Mouse (Mus musculus) effector memory CD4-positive, alpha-beta T cell, adult 7 months (primary cell): ENCODE results near the gene Adap1. TPM values are rescaled to one million over a fixed set of nuclear protein-coding genes. Genes with fewer than 3 reads are reported as not detected.

Experiments
- polyA plus RNA-seq: library from polyadenylated mRNA; unstranded; fragments of 100-300 nt; shearing (Covaris generic); gene quantifications from one replicate; pipeline ENCODE4 v1.2.1, GENCODE M21; 2017

Gene Adap1
- 23.8 TPM for polyA plus RNA-seq

DNA sequence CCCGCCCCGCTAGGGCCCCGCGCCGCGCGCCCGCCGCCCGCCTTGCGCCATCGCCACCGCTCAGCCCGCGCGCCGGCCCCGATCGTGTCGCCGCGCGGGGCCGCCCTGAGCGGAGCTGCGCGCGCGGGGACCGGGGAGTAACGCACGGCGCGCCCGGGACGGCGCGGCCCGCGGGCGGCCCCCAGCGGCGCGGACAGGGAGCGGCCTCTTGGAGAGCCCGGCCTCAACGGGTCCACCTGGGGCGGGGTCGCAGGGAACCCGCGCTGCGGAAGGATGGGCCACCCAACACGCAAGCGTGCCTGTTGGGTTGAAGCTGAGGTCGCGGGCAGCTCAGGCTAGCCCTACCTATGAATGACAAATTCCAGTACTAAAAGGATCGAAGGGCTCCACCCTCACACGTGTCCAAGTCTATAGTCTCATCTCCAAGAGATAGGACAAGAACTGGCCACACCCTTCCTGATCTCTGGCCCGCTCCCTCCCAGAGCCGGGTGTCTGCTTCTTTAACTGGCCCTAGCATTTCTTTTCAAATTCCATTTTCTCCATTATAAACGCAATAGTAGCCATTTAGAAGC, at the start of gene Adap1:
TSS of gene Adap1 (minus strand) at position 228 of the 572 bp plus-strand sequence.

GRCm38 (mm10) chr5:139352317-139352716, 26.9 kb upstream of the Adap1 start, which contains the start of gene Cyp2w1:
Cyp2w1 (plus strand) TSS chr5:139352617.

DNA sequence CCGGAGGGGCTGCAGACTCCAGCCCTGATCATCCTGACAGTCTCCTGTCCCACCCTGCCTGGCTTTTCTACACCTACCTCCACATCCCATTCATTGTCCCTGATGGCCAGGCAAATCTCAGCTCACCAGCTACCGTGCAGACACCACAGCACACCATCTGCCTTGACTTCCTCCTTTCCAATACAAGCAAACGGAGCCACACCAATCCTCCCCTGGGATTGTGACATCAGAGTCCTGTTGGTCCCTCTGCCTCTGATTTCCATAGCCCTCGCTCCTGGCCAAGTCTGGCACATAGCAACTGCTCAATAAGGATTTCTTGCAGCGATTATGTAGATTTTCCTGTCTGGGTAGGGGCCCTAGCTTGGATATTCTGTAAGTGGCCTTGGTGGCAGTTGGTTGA, 25.7 kb upstream of the Adap1 start, which contains the start of gene Cox19:
TSS of gene Cox19 (minus strand) at position 285 of the 400 bp plus-strand sequence.

DNA sequence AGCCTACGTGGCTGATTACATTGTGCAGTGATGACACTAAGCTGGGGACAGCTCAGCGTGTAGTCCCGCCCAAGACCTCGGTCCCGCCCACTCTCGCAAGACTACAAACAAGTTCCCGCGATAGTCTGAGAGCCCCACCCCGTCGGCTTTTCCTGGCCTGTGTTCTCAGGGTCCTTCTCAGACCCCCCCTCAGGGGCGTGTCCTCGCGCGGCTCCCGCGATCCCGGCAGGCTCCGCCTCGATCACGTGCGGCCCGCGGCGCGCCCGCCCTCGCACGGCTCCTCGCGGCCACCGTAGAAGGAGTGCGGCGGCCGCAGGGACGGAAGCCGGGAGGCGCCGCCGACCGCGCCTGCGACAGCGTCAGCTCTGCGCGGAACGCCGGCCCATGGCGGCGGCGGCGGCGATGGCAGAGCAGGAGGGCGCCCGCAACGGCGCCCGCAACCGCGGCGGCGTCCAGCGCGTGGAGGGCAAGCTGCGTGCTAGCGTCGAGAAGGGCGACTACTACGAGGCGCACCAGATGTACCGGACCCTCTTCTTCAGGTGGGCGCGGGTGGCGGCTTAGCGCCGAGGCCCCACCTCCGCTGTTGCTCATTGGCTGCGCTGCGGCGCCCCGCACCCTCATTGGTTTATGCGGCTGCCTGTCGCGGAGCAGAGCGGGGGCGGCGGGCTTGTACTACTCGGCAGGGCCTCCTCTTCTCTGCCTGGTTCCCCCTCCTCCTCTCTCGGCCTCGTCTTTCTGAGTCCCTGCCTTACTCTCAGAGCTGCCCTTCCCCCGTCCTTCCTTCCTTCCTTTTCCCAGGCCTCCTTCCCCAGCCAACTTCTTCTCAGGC, 73.1 kb downstream of the Adap1 start, which contains the start of gene Get4:
TSS of gene Get4 (plus strand) at position 244 of the 829 bp plus-strand sequence.

Other genes with a start within 250 kb of the Adap1 start
- 0.78 TPM for gene Prkar1b, start 175.6 kb downstream of the Adap1 start, polyA plus RNA-seq
- 3.3 TPM for gene Dnaaf5, start 175.4 kb downstream of the Adap1 start, polyA plus RNA-seq
- gene Sun1, start 125.0 kb downstream of the Adap1 start, polyA plus RNA-seq, result 37.5 TPM
- 85.9 TPM for gene Get4, start 73.3 kb downstream of the Adap1 start, polyA plus RNA-seq
- 20.3 TPM for gene Cox19, start 25.8 kb upstream of the Adap1 start, polyA plus RNA-seq
- not detected for gene Cyp2w1, start 27.0 kb upstream of the Adap1 start, polyA plus RNA-seq
- 21.2 TPM for gene Gpr146, start 52.1 kb upstream of the Adap1 start, polyA plus RNA-seq
- gene C130050O18Rik, start 79.7 kb upstream of the Adap1 start, polyA plus RNA-seq, result not detected
- gene Gper1, start 97.5 kb upstream of the Adap1 start, polyA plus RNA-seq, result not detected
- 1.9 TPM for gene 3110082I17Rik, start 134.9 kb upstream of the Adap1 start, polyA plus RNA-seq
- gene Zfand2a, start 158.9 kb upstream of the Adap1 start, polyA plus RNA-seq, result 47.9 TPM
- gene Uncx, start 217.9 kb upstream of the Adap1 start, polyA plus RNA-seq, result 0.68 TPM